Mouse (Mus musculus): ENCODE measurements at regions not wholly inside any gene's neighbourhood (a gene's known extent, or its start where the extent isn't known, plus 50 kb on each side); places are given as distances from the start of the nearest gene placed in this dataset.

GRCm38 (mm10) chr12:94755754-94756153 lies 936.3 kb upstream of the Flrt2 start:
- TF ChIP-seq CTCF (conservative IDR thresholded peaks at IDR 0.05) = no peak
- no peak overlapping the region for H3K27ac ChIP-seq
- no peak for DNase-seq (ENCODE audit: low spot score in 2 of 2)
- no peak overlapping the region for H3K4me3 ChIP-seq

GRCm38 (mm10) chr12:94795913-94796615 lies 896.0 kb upstream of the Flrt2 start:
- no peak for TF ChIP-seq CTCF (conservative IDR thresholded peaks at IDR 0.05)
- H3K27ac ChIP-seq = no peak overlapping the region
- no peak for DNase-seq (ENCODE audit: low spot score in 2 of 2)

GRCm38 (mm10) chr12:94804692-94805091 lies 887.3 kb upstream of the Flrt2 start:
- H3K4me3 ChIP-seq = no peak overlapping the region
- H3K27ac ChIP-seq = no peak overlapping the region
- no peak for DNase-seq (ENCODE audit: low spot score in 2 of 2)
- TF ChIP-seq CTCF (conservative IDR thresholded peaks at IDR 0.05) = no peak

More at GRCm38 (mm10) chr12:94795913-94796615, 896.0 kb upstream of the Flrt2 start:
- no peak overlapping the region for H3K4me3 ChIP-seq

GRCm38 (mm10) chr12:94831400-94831799 lies 860.6 kb upstream of the Flrt2 start:
- no peak overlapping the region for H3K4me3 ChIP-seq
- TF ChIP-seq CTCF (conservative IDR thresholded peaks at IDR 0.05) = no peak
- no peak for DNase-seq (ENCODE audit: low spot score in 2 of 2)
- H3K27ac ChIP-seq = no peak overlapping the region

- TF ChIP-seq CTCF (conservative IDR thresholded peaks at IDR 0.05) = no peak
- no peak overlapping the region for H3K27ac ChIP-seq
- no peak for DNase-seq (ENCODE audit: low spot score in 2 of 2)
- no peak overlapping the region for H3K4me3 ChIP-seq
Measured at GRCm38 (mm10) chr12:94862720-94863119, 829.3 kb upstream of the Flrt2 start.

GRCm38 (mm10) chr12:94910816-94911215 lies 781.2 kb upstream of the Flrt2 start:
- TF ChIP-seq CTCF (conservative IDR thresholded peaks at IDR 0.05) = no peak
- DNase-seq (ENCODE audit: low spot score in 2 of 2) = no peak
- H3K27ac ChIP-seq = no peak overlapping the region
- no peak overlapping the region for H3K4me3 ChIP-seq

- TF ChIP-seq CTCF (conservative IDR thresholded peaks at IDR 0.05) = no peak
- no peak for DNase-seq (ENCODE audit: low spot score in 2 of 2)
Measured at GRCm38 (mm10) chr12:94943067-94943466, 749.0 kb upstream of the Flrt2 start.

More at GRCm38 (mm10) chr12:94943067-94943466, 749.0 kb upstream of the Flrt2 start:
- Histone ChIP-seq H3K4me3 (no peak overlapping the region), H3K27ac (no peak overlapping the region)

Small RNA genes in the stretch of these regions (microRNA-seq; reads per million reads assigned to microRNA genes)
- gene Mir8099-2 = 0 reads per million in 2 experiments
